Comparison of ENCODE assay signal across 14 mouse cellular contexts in genomic region chr9:120774251-120774650, GRCm38 (mm10).
DNase-seq lines count a peak whose midpoint lies in the region; ATAC-seq and TF ChIP-seq lines count a peak whose summit lies in the region.
"Had no signal": no experiment of that assay in that cellular context is flagged by ENCODE, and none has a peak within 500 bp of the region (broad histone marks: within the 10 kb centered on the region; RNA-seq: fewer than 3 reads in every experiment).

No protein-coding gene starts in this region.

- H3K9ac ChIP-seq in midbrain, embryonic 15.5 days: no peak overlapping the region
- H3K9ac ChIP-seq: heart, embryonic 15.5 days; hindbrain, embryonic 15.5 days; limb, embryonic 15.5 days had no signal

- ATAC-seq in midbrain, embryonic 15.5 days (replicated peaks): no peak

- H3K4me2 ChIP-seq in midbrain, embryonic 15.5 days: no peak overlapping the region
- H3K4me2 ChIP-seq: heart, embryonic 15.5 days; hindbrain, embryonic 15.5 days; limb, embryonic 15.5 days had no signal

- H3K36me3 ChIP-seq in midbrain, embryonic 15.5 days (replicated peaks): no peaks in the 10 kb centered on the region
- H3K36me3 ChIP-seq: heart, embryonic 15.5 days; hindbrain, embryonic 15.5 days; limb, embryonic 15.5 days had no signal

- WGBS in midbrain, embryonic 15.5 days: 93% methylated on average over 1 of the region's 1 CpGs

- peak; percentile 60 for TF ChIP-seq CTCF in layer of hippocampus, adult 2 months (conservative IDR thresholded peaks at IDR 0.05)

- no peaks in the 10 kb centered on the region for H3K27me3 ChIP-seq in midbrain, embryonic 15.5 days (replicated peaks)
- H3K27me3 ChIP-seq: heart, embryonic 15.5 days; hindbrain, embryonic 15.5 days; limb, embryonic 15.5 days had no signal

- peak; percentile 29 to 49 for DNase-seq in cerebellum, postnatal 10 days
- DNase-seq in cerebellum, adult 11 months: no peak
- DNase-seq in layer of hippocampus, adult 2 months (ENCODE audit: low spot score in 2 of 2): no peak
- no peak for DNase-seq in layer of hippocampus, postnatal 10 days (ENCODE audit: low spot score in 2 of 2)
- DNase-seq in thymus, postnatal 14 days: peak; percentile 35
- no peak for DNase-seq in thymus, postnatal 0 days (ENCODE audit: low spot score)
- DNase-seq in thymus, postnatal 4 days: peak; percentile 51
- DNase-seq: adrenal gland, postnatal 10 days; gastrocnemius, postnatal 36 days; layer of hippocampus, postnatal 36 days had no signal

- no peaks in the 10 kb centered on the region for H3K4me1 ChIP-seq in midbrain, embryonic 15.5 days
- H3K4me1 ChIP-seq: hindbrain, embryonic 15.5 days had no signal

- H3K9me3 ChIP-seq in midbrain, embryonic 15.5 days: no peaks in the 10 kb centered on the region
- H3K9me3 ChIP-seq: heart, embryonic 15.5 days; hindbrain, embryonic 15.5 days; limb, embryonic 15.5 days had no signal

- no peak overlapping the region for H3K4me3 ChIP-seq in layer of hippocampus, adult 2 months
- H3K4me3 ChIP-seq in midbrain, embryonic 15.5 days: no peak overlapping the region
- H3K4me3 ChIP-seq: heart, embryonic 15.5 days; hindbrain, embryonic 15.5 days; limb, embryonic 15.5 days had no signal

- no peak overlapping the region for H3K27ac ChIP-seq in layer of hippocampus, adult 2 months
- no peak overlapping the region for H3K27ac ChIP-seq in midbrain, embryonic 15.5 days
- H3K27ac ChIP-seq: heart, embryonic 15.5 days; hindbrain, embryonic 15.5 days; limb, embryonic 15.5 days had no signal

Comparison
In these comparisons a context has a peak if more than half of its experiments do, and no peak if none do; other contexts are left out.
1. DNase-seq: peak in cerebellum, postnatal 10 days (2 of 2), thymus, postnatal 14 days (single experiment) and thymus, postnatal 4 days (single experiment); none in cerebellum, adult 11 months (single experiment), layer of hippocampus, adult 2 months (0 of 2), layer of hippocampus, postnatal 10 days (0 of 2) and thymus, postnatal 0 days (single experiment).